Mouse (Mus musculus) lung, postnatal 0 days (tissue): ENCODE measurements around the gene Stx6. TPM values are rescaled to one million over a fixed set of nuclear protein-coding genes. Genes with fewer than 3 reads are reported as not detected.
"Not testable (repeated sequence)": the region's sequence is repeated elsewhere in the genome, so short reads cannot be mapped to it uniquely, and the experiment has no call there.

Experiments
- ATAC-seq: fragments of 200-750 bp; cut with Nextera tagmentation; 2 replicates; pipeline ENCODE4 v1.8.0; 2017; ENCODE audit warnings: moderate library complexity
- DNase-seq: peaks from one replicate; pipeline ENCODE4 v3.0.0-alpha.2; 2016; ENCODE audit warnings: low spot score
- H3K27ac ChIP-seq: fragments of 300-500 bp; sonication (generic); 2 replicates; pipeline ENCODE4 v1.5.1; 2014; ENCODE audit warnings: antibody characterized with exemption, mild to moderate bottlenecking, low read length, mixed read lengths
- H3K27me3 ChIP-seq: fragments of 300-500 bp; sonication (generic); replicated peaks from 2 replicates; pipeline ENCODE4 v1.6.1; 2014; ENCODE audit warnings: low read length, mixed read lengths; ENCODE audit not compliant: insufficient read depth
- H3K36me3 ChIP-seq: fragments of 300-500 bp; sonication (generic); 2 replicates; pipeline ENCODE4 v1.6.1; 2014; ENCODE audit warnings: low read length, mixed read lengths; ENCODE audit not compliant: insufficient read depth
- H3K4me1 ChIP-seq: fragments of 300-500 bp; sonication (generic); 2 replicates; pipeline ENCODE4 v1.6.1; 2014; ENCODE audit warnings: antibody characterized with exemption, low read depth, low read length, mixed read lengths; ENCODE audit not compliant: insufficient read depth
- H3K4me2 ChIP-seq: fragments of 300-500 bp; sonication (generic); replicated peaks from 2 replicates; pipeline ENCODE4 v1.6.1; 2014; ENCODE audit warnings: low read depth, mild to moderate bottlenecking, low read length, moderate library complexity, mixed read lengths
- H3K4me3 ChIP-seq: fragments of 300-500 bp; sonication (generic); 2 replicates; pipeline ENCODE4 v1.5.1; 2014; ENCODE audit warnings: low read depth, low read length
- H3K9ac ChIP-seq: fragments of 300-500 bp; sonication (generic); replicated peaks from 2 replicates; pipeline ENCODE4 v1.6.1; 2014; ENCODE audit warnings: low read depth, mild to moderate bottlenecking
- H3K9me3 ChIP-seq: fragments of 300-500 bp; sonication (generic); 2 replicates; pipeline ENCODE4 v1.6.1; 2016; ENCODE audit warnings: low read length, mixed read lengths
- CTCF ChIP-seq: IDR thresholded peaks from 2 replicates; pipeline ENCODE4 v1.5.1; 2016; ENCODE audit warnings: antibody characterized with exemption, mild to moderate bottlenecking
- EP300 ChIP-seq: IDR thresholded peaks from 2 replicates; pipeline ENCODE4 v1.6.1; 2016; ENCODE audit warnings: antibody characterized with exemption, mild to moderate bottlenecking, control low read depth
- WGBS: fragments of 180-500 bp; shearing (Covaris S2); extraction: QIAGEN DNeasy Blood & Tissue Kit; methylation state at CpG from one replicate; pipeline ENCODE4 v1.1.7; 2014; 5-methylcytosine and 5-hydroxymethylcytosine counted together
- polyA plus RNA-seq: library from polyadenylated mRNA; unstranded; fragments of >200 nt; fragmentation: Nextera tagmentation; extraction: Ambion mirVana; gene quantifications from 2 replicates; pipeline ENCODE4 v1.2.1, GENCODE M21; 2015

The Stx6 gene
- polyA plus RNA-seq, 1 experiment from 2014 or later: 74.3 TPM

GRCm38 (mm10) chr1:155153906-155154305 is 4.6 kb upstream of the Stx6 start:
- H3K9ac ChIP-seq: no peak overlapping the region
- DNase-seq (no peak), ATAC-seq (no peak)
- no peak overlapping the region for H3K27ac ChIP-seq
- H3K9me3 ChIP-seq: no peaks in the 10 kb centered on the region
- H3K27me3 ChIP-seq: no peaks in the 10 kb centered on the region
- 66% methylated on average over 4 of the region's 4 CpGs for WGBS
- no peaks in the 10 kb centered on the region for H3K4me1 ChIP-seq
- no peak overlapping the region for H3K4me3 ChIP-seq
- H3K4me2 ChIP-seq: no peak overlapping the region
- no peaks in the 10 kb centered on the region for H3K36me3 ChIP-seq
- TF ChIP-seq CTCF (no peak), EP300 (no peak)

- Histone ChIP-seq H3K4me2 (peak overlapping the region; percentile 85), H3K27me3 (no peaks in the 10 kb centered on the region), H3K27ac (peak overlapping the region; percentile 95), H3K9ac (peak overlapping the region; percentile 79), H3K36me3 (no peaks in the 10 kb centered on the region), H3K4me3 (peak overlapping the region; percentile 95), H3K4me1 (no peaks in the 10 kb centered on the region), H3K9me3 (no peaks in the 10 kb centered on the region)
- DNase-seq: peak; percentile 75
- WGBS: 2% methylated on average over 36 of the region's 46 CpGs
- peak; percentile 78 for ATAC-seq
- TF ChIP-seq EP300: no peak
- peak; percentile 41 for TF ChIP-seq CTCF
Measured at GRCm38 (mm10) chr1:155158970-155159484, 512 bp downstream of the Stx6 start.

- Histone ChIP-seq H3K4me1 (peaks cover 8% of the 10 kb centered on the region; the same call in 1 of the 2 replicates), H3K27me3 (no peaks in the 10 kb centered on the region), H3K9me3 (no peaks in the 10 kb centered on the region), H3K27ac (no peak overlapping the region), H3K4me3 (no peak overlapping the region), H3K9ac (no peak overlapping the region), H3K4me2 (no peak overlapping the region), H3K36me3 (no peaks in the 10 kb centered on the region)
- no peak for TF ChIP-seq EP300
- no peak for TF ChIP-seq CTCF
- 64% methylated on average over 3 of the region's 3 CpGs for WGBS
- ATAC-seq: peak; percentile 45
- DNase-seq: peak; percentile 41
Measured at GRCm38 (mm10) chr1:155167453-155167852, 8.9 kb downstream of the Stx6 start.

- no peak overlapping the region for H3K4me2 ChIP-seq
- H3K36me3 ChIP-seq: no peaks in the 10 kb centered on the region
- H3K4me1 ChIP-seq: peaks cover 8% of the 10 kb centered on the region; the same call in 1 of the 2 replicates
- ATAC-seq: peak; percentile 94
- DNase-seq: peak; percentile 45
- no peaks in the 10 kb centered on the region for H3K9me3 ChIP-seq
- no peak overlapping the region for H3K4me3 ChIP-seq
- TF ChIP-seq EP300 (peak; percentile 74; the same call in 1 of the 2 replicates), CTCF (no peak)
- H3K27me3 ChIP-seq: no peaks in the 10 kb centered on the region
- no peak overlapping the region for H3K27ac ChIP-seq
- no peak overlapping the region for H3K9ac ChIP-seq
Measured at GRCm38 (mm10) chr1:155169935-155170334, 11.4 kb downstream of the Stx6 start.

- DNase-seq (no peak), ATAC-seq (no peak)
- Histone ChIP-seq H3K9me3 (no peaks in the 10 kb centered on the region), H3K9ac (no peak overlapping the region), H3K27ac (no peak overlapping the region), H3K4me3 (no peak overlapping the region), H3K4me2 (no peak overlapping the region), H3K36me3 (no peaks in the 10 kb centered on the region; the same call in 1 of the 2 replicates), H3K27me3 (no peaks in the 10 kb centered on the region), H3K4me1 (peaks cover 3% of the 10 kb centered on the region; the same call in 1 of the 2 replicates)
- TF ChIP-seq CTCF (no peak), EP300 (no peak)
- 89% methylated on average over 3 of the region's 3 CpGs for WGBS
Measured at GRCm38 (mm10) chr1:155172895-155173643, 14.6 kb downstream of the Stx6 start.

DNA sequence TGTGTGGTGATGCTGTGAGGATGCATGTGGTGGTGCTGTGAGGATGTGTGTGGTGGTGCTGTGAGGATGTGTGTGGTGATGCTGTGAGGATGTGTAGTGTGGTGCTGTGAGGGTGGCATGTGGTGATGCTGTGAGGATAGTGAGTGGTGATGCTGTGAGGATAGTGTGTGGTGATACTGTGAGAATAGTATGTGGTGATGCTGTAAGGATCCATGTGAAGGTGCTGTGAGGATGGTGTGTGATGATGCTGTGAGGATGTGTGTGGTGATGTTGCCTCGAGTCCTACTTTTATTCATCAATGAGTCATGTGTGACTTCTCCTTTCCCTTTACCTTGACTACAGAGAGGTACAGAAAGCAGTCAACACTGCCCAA is 15.1 kb downstream of the Stx6 start:
- DNase-seq, H3K27ac ChIP-seq, H3K9ac ChIP-seq, H3K4me3 ChIP-seq, H3K9me3 ChIP-seq, H3K27me3 ChIP-seq, H3K4me1 ChIP-seq, H3K36me3 ChIP-seq, ATAC-seq, H3K4me2 ChIP-seq: not testable (repeated sequence)
- 89% methylated on average over 1 of the region's 1 CpGs for WGBS
